Mouse (Mus musculus) splenic B cell, adult 2 months (primary cell): ENCODE data around the gene Zfyve27.

Source experiments
- DNase-seq: peaks from one replicate; pipeline ENCODE4 v3.0.0-alpha.2; 2011; ENCODE audit warnings: low read depth, low spot score
- H3K27me3 ChIP-seq: 2 replicates; pipeline ENCODE4 v1.6.1; 2012; ENCODE audit warnings: mild to moderate bottlenecking, low read length, moderate library complexity, mixed read lengths; ENCODE audit not compliant: control insufficient read depth, poor library complexity, insufficient read depth, severe bottlenecking
- H3K36me3 ChIP-seq: 2 replicates; pipeline ENCODE4 v1.6.1; 2012; ENCODE audit warnings: mild to moderate bottlenecking, low read length, moderate library complexity, mixed read lengths; ENCODE audit not compliant: control insufficient read depth, poor library complexity, insufficient read depth, severe bottlenecking

Gene Zfyve27

DNA sequence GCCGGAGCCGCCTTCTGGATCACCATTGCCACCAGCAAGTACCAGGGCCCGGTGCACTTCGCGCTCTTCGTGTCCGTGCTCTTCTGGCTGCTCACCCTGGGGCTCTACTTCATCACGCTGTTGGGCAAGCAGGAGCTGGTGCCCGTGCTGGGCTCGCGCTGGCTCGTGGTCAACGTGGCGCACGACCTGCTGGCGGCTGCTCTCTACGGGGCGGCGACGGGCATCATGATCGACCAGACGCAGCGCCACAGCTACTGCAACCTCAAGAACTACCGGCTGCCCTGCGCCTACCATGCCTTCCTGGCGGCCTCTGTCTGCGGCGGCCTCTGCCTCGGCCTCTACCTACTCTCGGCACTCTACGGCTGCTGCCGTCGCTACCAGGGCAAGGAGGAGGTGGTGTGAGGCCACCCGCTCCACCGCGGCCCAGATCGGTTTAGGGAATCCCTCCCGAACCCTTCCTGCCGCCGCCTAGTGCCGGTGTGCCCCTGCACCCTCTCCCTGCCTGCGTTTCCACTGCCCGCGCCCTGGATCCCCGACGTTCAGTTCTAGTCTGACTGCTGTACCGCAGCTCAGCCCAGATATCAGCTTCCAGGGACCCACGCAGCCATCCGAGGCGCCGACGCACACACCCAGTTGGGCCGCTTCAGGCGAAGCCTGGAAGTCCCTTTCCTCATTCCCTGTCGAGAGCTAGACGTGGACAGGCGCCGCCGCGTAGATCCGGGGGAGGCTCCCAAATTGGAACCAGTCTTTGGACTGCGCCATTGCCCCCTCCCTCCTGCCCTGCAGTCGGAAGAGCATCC, 15.8 kb upstream of the Zfyve27 start:
- H3K36me3 ChIP-seq: no peaks in the 10 kb centered on the region
- peak; percentile 40 for DNase-seq

DNA sequence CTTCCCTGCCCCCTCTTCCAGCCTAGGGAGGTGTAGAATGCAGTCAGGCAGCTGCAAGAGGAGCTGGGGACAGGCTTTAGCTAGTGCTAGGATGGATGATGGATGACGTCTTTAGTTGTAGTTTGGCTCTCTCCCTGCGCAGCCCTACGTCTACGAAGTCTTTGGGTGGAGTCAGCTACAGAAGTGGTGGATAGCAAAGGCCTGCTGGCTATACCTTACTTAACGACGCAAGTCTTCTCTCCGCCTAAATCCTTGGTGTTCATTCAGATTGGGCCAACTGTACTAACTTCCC, 15.2 kb upstream of the Zfyve27 start:
- H3K27me3 ChIP-seq: no peaks in the 10 kb centered on the region
- H3K36me3 ChIP-seq: no peaks in the 10 kb centered on the region
- DNase-seq: no peak

More for the DNA sequence above, 15.8 kb upstream of the Zfyve27 start:
- no peaks in the 10 kb centered on the region for H3K27me3 ChIP-seq

DNA sequence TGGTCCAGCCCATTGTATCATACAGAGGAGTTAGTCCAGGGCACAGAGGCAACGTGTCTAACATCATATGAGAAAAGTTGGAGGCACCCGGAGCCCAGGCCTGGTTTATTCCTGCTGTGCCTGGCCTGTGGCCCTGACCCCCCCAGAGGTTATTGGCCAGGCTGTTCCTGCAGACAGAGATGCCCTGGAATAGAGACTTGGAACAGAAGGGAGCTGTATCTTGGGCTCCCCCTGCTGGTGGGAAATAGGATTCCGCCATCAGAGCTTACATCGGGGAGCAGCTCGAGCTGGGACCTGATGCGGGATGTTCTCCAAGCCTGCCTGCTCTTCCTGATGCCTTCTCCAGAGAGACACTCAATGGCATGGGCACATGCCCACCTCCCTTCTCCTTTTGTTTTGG, 11.8 kb upstream of the Zfyve27 start:
- Histone ChIP-seq H3K27me3 (no peaks in the 10 kb centered on the region), H3K36me3 (no peaks in the 10 kb centered on the region)
- peak; percentile 82 for DNase-seq

DNA sequence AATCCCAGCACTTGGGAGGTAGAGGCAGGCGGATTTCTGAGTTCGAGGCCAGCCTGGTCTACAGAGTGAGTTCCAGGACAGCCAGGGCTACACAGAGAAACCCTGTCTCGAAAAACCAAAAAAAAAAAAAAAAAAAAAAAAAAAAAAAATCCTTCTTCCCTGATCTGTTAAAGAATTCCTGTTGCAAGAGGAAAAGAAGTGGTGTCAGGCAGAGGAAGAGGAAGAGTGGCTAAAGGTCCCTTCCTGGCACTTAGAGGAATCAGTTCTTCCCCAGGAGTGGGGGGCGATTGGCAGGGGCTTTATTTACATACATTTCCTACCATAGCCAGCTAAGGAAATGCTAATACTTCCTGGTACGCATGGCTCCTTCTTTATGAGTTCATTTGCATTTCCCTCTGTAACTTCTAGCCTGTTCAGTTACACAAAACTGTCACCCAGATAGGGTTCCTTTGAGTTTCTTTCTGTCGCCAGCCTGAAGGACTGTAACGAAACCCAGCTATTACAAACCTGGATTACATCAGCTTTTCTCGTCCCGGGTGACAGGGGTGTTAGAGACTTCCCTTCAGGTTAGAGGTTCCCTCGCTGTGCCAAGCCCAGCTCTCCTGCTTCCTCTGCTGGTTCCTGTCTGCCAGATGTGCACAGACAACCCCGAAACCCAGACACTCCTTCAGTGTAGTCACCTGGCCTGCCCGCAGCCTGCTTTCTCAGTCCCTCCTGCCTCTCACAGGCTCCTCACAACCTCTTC, 6.1 kb upstream of the Zfyve27 start:
- H3K27me3 ChIP-seq: no peaks in the 10 kb centered on the region
- peak; percentile 28 for DNase-seq
- no peaks in the 10 kb centered on the region for H3K36me3 ChIP-seq

DNA sequence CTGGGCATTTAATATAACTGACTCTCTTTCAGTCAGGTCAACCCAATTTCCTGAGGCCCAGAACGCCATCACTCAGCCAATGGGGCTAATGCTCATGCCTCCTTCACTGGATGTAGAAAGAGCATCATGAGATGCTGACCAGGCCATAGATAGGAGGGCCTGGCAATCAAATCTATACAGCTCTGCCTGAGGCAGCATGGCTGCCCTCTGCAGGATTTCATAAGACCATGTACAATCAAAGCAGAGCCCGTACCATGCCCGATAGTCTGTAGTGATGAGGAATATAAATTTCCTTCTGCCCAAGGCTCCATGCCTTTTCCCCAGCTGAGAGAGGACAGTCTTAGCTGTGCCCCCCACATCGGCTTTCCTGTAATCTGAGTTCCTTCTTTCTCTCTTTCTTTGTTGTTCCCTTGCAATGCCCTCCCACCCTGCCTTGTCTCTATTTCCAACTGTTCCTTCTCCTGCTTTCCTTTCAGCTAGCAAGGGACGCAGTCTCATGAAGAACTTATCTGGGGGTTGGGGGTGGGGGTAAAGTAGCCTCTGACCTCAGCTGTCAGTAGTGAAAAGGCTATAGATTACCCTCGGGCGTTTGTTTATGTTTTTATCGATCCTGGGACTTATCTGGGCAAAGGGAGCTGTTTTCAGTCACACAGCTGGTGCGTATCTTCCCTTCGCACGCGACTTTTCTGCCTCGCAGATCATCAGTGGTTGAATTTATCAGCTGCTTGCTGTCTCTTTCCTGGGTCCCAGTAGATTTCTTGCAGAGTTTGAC, 5.3 kb upstream of the Zfyve27 start:
- no peaks in the 10 kb centered on the region for H3K27me3 ChIP-seq
- no peak for DNase-seq
- H3K36me3 ChIP-seq: no peaks in the 10 kb centered on the region

DNA sequence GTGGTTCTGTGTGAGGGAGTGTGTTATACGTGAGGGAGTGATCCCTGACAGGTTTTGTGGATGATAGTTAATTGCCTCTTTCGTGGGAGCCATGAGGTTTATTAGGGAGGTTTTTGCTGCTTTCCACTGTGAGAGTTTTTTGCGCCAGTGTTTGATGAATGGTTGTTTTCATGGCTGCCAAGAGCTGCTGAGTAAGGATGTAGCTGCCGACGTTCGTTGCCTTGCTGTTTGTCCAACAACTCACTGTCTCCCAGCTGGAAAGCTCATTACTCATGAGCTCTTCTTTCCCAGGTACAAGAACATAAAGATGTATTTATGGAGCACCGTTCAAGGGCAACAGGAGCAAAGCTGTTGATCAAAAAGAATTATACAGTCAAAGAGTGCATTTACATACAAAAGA, 437 bp downstream of the Zfyve27 start:
- no peaks in the 10 kb centered on the region for H3K27me3 ChIP-seq
- H3K36me3 ChIP-seq: no peaks in the 10 kb centered on the region
- DNase-seq: no peak

DNA sequence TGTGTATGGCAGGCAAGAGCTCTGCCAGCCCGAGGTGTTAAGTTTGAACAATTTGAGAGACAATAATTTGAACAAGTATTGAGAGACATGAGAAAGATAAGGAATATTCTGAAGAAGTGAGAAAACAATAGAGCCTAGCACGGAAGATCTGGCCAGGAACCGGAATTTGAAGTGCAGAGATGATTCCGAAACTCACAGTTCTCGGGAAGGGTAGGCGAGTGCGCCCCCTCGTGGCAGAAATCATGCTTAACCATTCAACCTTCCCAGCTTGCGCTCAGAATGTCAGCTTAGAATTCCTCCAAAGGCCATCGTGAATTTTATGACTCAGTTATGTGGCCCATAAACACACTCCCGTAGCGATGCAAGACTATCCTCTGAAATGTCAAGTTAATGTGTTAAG, 2.4 kb downstream of the Zfyve27 start:
- no peaks in the 10 kb centered on the region for H3K36me3 ChIP-seq
- DNase-seq: peak; percentile 85
- no peaks in the 10 kb centered on the region for H3K27me3 ChIP-seq

DNA sequence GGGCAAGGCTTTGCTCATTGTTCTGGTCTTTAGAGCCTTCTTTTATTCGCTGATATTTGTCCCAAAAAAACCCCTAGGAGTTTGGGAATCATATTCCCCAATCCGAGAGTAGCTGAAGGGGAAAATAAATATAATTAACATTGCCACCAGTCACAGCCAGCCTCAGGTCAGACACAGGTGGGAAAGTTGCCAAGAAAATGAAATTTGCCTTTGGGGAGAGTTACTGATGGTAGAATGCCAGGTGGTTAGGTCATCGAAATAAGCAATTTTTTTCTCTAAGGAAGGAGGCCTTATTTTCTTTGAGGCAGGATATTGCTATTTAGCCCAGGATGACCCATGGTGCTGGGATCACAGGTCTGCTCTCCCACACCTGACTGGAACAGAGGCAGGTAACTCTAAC, 3.0 kb downstream of the Zfyve27 start:
- no peak for DNase-seq
- H3K36me3 ChIP-seq: no peaks in the 10 kb centered on the region
- no peaks in the 10 kb centered on the region for H3K27me3 ChIP-seq

DNA sequence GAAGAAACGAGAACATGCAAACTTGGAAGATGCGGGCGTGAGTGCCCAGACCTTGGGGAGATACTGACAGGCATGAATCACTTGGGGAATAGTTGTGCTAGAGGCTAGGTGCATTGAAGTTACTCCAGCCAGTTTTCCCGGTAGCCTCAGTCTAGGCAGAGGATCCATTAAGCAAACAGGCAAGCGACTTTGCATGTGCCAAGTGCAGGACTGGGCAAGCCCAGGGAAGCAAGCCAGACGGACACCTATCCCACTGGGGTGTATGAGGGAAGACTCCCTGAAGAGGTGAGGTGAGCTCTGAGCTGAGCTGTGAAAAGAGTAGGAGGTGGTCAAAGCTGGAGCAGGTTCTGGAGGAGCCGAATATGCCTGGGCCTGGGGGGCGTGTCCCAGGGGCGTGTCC, 3.7 kb downstream of the Zfyve27 start:
- no peaks in the 10 kb centered on the region for H3K36me3 ChIP-seq
- no peak for DNase-seq
- H3K27me3 ChIP-seq: no peaks in the 10 kb centered on the region

DNA sequence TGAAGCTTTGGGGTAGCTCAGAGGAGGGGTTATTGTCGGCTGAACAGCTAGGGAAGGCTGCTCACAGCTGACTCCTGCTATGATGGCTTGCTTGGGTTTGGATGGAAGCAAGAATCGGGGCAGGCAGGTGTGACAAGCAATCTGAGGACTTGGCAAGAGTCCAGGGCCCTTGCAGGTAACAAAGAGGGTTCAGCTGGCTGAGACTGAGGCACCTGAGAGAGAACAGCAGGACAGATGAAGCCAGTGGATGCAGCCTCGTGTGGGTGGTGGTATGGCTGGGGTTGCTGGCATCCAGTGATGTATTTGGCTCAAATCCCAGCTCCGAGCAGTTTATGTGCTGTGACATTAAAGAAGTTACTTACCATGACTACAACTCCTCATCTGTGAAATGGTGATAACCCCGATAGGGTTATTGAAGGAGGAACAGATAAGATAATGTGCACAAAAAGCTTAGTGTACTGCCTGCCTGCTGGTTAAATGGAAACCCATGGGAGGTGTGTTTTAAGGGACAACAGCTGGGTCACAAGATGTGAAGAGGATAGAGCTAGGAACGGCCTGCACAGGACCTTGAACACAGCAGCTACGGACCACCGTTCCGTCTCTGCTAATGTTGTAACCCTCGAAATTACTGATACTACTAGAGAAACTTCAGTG, 5.7 kb downstream of the Zfyve27 start:
- Histone ChIP-seq H3K36me3 (no peaks in the 10 kb centered on the region), H3K27me3 (no peaks in the 10 kb centered on the region)
- no peak for DNase-seq

DNA sequence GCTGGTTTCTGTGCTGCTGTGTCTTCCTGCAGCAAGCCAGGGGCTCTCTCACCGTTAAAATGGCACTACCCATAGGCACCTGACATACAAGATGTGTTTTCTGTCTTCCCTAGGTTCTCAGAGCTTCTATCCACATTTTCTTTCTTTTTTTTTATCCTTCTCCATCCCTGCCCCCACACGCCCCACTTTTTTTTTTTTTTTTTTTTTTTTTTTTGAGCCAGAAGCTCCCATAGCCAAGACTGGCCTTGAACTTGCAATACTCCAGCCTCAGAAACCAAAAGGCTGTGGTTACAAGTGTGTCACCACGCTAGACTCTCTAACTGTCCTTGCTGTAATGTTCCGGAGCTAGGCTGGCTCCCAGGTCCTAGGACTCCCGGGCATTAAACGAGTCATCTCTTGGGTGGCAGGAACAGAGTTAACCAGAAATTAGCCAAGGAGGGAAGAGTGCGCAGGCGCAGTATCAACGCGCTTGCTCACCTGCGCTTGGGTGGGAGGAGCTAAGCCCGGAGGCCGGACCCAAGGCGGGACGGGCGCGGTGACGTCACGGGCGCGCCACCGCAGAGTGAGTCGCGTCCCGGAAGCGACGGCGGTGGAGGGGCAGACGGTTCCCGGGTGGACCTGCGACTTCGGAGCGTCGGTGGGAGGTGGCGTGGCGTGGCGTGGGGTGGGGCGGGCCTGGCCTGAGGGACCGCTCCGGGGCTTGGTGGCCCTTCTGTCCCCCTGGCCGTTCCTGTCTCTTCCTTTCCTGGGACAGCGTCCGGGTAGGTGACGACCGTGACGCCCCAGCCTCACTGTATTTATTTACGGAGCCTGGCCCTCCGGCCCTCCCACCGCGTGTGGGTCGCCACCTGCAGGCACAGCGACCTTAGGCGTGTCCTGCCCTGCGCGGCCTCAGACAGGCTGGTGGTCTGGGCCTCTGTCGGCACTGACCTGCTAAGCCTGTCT, 6.5 kb downstream of the Zfyve27 start:
- peak; percentile 97 for DNase-seq
- Histone ChIP-seq H3K36me3 (no peaks in the 10 kb centered on the region), H3K27me3 (no peaks in the 10 kb centered on the region)

DNA sequence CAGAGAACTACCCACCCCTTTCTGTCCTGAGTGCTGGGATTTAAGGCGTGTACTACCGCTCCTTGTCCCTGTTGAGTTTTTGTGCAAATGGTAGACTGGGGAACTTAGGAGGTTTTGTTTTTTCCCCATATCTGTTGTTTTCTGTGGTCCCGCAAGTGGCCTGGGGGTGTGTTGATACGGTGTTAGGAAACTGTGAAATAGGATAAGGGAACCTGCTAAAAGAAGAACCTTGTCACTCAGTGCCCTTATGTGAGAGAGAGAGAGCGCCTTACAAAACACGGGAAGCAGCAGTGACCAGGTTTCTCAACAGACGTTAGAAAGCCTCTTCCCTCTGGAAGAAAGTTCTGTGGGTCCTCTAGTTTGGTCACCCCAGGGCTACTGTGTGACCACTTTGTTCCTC, 13.1 kb downstream of the Zfyve27 start:
- Histone ChIP-seq H3K36me3 (peaks cover 5% of the 10 kb centered on the region; the same call in 1 of the 2 replicates), H3K27me3 (no peaks in the 10 kb centered on the region)
- DNase-seq: no peak

DNA sequence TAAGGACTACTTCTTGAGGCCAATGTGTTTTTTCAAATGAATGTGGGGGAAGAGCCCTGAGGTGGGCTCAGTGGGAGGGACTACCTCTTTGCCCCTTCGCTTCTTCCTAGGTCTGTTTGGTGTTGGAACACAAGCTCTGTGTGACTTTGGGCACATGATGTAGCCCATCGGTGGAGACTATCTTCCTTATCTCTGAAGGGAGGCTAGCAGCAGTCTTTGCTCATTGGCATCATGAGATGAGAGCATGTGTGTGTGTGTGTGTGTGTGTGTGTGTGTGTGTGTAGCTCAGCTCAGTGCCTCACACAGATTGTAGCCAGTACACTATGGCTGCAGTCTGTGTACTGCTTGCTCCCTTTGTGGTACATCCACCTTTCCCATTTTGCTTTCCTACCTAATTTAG, 13.7 kb downstream of the Zfyve27 start:
- H3K27me3 ChIP-seq: no peaks in the 10 kb centered on the region
- DNase-seq: no peak
- peaks cover 5% of the 10 kb centered on the region; the same call in 1 of the 2 replicates for H3K36me3 ChIP-seq

DNA sequence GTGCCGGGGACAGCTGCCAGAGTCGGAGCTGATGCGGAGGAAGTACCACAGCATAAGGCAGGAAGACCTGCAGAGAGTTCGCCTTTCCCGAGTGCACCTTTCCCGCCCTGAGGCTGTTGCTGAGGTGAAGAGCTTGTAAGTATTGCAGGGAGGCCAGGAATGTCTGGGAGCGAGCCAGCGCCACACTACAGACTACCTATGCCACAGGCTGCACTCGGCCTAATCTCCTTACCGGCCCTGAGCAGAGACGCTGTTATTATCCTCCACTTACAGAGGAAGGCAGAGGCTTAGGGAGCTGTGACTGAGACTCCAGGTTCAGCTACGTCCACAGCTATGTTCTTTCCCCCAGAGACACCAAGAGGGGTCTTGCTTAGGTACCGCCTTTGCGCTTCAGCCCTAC, 15.6 kb downstream of the Zfyve27 start:
- Histone ChIP-seq H3K36me3 (peaks cover 10% of the 10 kb centered on the region), H3K27me3 (no peaks in the 10 kb centered on the region)
- no peak for DNase-seq
